In the genomic region with DNA sequence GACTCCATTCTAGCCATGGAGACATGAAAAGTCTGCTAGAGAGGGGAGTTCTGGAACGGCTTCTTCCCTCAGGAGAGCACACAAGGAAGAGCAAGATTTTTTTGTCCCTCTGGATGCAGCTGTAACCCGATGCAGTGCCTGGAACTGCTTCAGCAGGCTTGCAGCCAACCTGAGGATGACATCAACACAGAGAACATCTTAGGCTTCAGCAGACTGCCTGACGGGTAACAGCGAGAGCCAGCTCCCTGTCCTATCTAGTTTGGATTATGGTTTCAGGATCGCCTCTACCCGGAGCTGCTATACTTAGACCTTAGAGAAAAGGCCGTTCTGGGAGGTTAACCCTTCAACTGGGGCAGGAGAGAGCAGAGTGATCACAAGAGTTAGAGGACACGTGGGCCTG, we compare ENCODE assay signal across 10 mouse cellular contexts. TPM values are rescaled to one million over a fixed set of nuclear protein-coding genes. Genes with fewer than 3 reads are reported as not detected.
DNase-seq lines count a peak whose midpoint lies in the region; ATAC-seq and TF ChIP-seq lines count a peak whose summit lies in the region.
"Had no signal": no experiment of that assay in that cellular context is flagged by ENCODE, and none has a peak within 500 bp of the region (broad histone marks: within the 10 kb centered on the region; RNA-seq: fewer than 3 reads in every experiment).

No protein-coding gene starts in this region.

- intact Hi-C loops in heart, postnatal 36 days (cut with DNase I) = loop anchor here (2.0 kb wide), 1 partner anchor 299 kb away; no protein-coding TSS in a partner anchor

- 78% methylated on average over 8 of the region's 8 CpGs for WGBS in hindbrain, embryonic 11.5 days
- 91% methylated on average over 8 of the region's 8 CpGs for WGBS in thymus, adult 2 months

- TF ChIP-seq POLR2A in thymus, adult 2 months (IDR thresholded peaks at IDR 0.05; ENCODE audit: control insufficient read depth, extremely low read depth, insufficient read depth, low read length, poor library complexity) = no peak

- no peak overlapping the region for H3K9ac ChIP-seq in hindbrain, embryonic 11.5 days (ENCODE audit: low read depth, low read length)

- no peak overlapping the region for H3K4me2 ChIP-seq in hindbrain, embryonic 11.5 days (replicated peaks; ENCODE audit: low read depth, low read length)

- no peak for TF ChIP-seq CTCF in thymus, adult 2 months (IDR thresholded peaks at IDR 0.05; ENCODE audit: borderline replicate concordance, control insufficient read depth, extremely low read depth, insufficient read depth, low read length, poor library complexity)

- DNase-seq in cerebellum, postnatal 10 days = peak; percentile 30 to 36
- no peak for DNase-seq in cerebellum, adult 11 months
- peak; percentile 64 for DNase-seq in 3134 (ENCODE audit: extremely low read depth, insufficient read length, low spot score)
- peak; percentile 98 for DNase-seq in gastrocnemius, adult 18-20 months (ENCODE audit: low spot score)
- peak; percentile 80 to 83 for DNase-seq in heart, postnatal 36 days
- no peak for DNase-seq in hindbrain, embryonic 11.5 days (ENCODE audit: low spot score)
- DNase-seq in spleen, adult 18-20 months = no peak
- no peak for DNase-seq in thymus, adult 2 months
- DNase-seq: cerebellum, postnatal 36 days had no signal

- H3K27me3 ChIP-seq in hindbrain, embryonic 11.5 days (ENCODE audit: control insufficient read depth, insufficient read depth, low read length) = no peaks in the 10 kb centered on the region
- H3K27me3 ChIP-seq in thymus, adult 2 months (ENCODE audit: control insufficient read depth, insufficient read depth, low read length) = no peaks in the 10 kb centered on the region

- H3K27ac ChIP-seq in hindbrain, embryonic 11.5 days (ENCODE audit: low read depth, low read length) = no peak overlapping the region
- no peak overlapping the region for H3K27ac ChIP-seq in thymus, adult 2 months (ENCODE audit: control insufficient read depth, insufficient read depth, low read length)

- H3K36me3 ChIP-seq in hindbrain, embryonic 11.5 days (ENCODE audit: control insufficient read depth, insufficient read depth, low read length) = no peaks in the 10 kb centered on the region
- H3K36me3 ChIP-seq in thymus, adult 2 months (ENCODE audit: control insufficient read depth, insufficient read depth, low read length) = no peaks in the 10 kb centered on the region

- no peak overlapping the region for H3K4me3 ChIP-seq in hindbrain, embryonic 11.5 days (ENCODE audit: low read depth, low read length)
- H3K4me3 ChIP-seq in thymus, adult 2 months (ENCODE audit: control insufficient read depth, insufficient read depth, low read length) = no peak overlapping the region

- no peaks in the 10 kb centered on the region for H3K4me1 ChIP-seq in hindbrain, embryonic 11.5 days (replicated peaks; ENCODE audit: control insufficient read depth, insufficient read depth, low read length)
- H3K4me1 ChIP-seq in thymus, adult 2 months (replicated peaks; ENCODE audit: control insufficient read depth, insufficient read depth, low read length) = no peaks in the 10 kb centered on the region

- no peaks in the 10 kb centered on the region for H3K9me3 ChIP-seq in hindbrain, embryonic 11.5 days (ENCODE audit: control insufficient read depth, low read length)

- ATAC-seq in hindbrain, embryonic 11.5 days (ENCODE audit: low FRiP score) = no peak

RNA-seq across cellular contexts. Expression of gene Six1, which starts 28.2 kb away (rescaled TPM):
- total RNA-seq in gastrocnemius, adult 18-20 months (2021) = 10 to 100 TPM; 68.5 to 72.6 TPM
- 1 to 10 TPM in 1 of 2 experiments, under 1 TPM in 1; 0.89 to 1.3 TPM for total RNA-seq in heart, postnatal 36 days (2021)
- polyA plus RNA-seq in hindbrain, embryonic 11.5 days (2014; fragmentation: Nextera tagmentation; extraction: Ambion mirVana) = 24.6 and 28.8 TPM in 2 replicates
- polyA plus RNA-seq in thymus, adult 2 months (2012; rRNA removed) = 11.9 and 13.9 TPM in 2 replicates
- polyA plus RNA-seq: liver, adult 2 months had no signal

Comparison
In these comparisons a context has a peak if more than half of its experiments do, and no peak if none do; other contexts are left out.
1. DNase-seq: peak in cerebellum, postnatal 10 days (2 of 2), 3134 (single experiment), gastrocnemius, adult 18-20 months (single experiment) and heart, postnatal 36 days (2 of 2); none in cerebellum, adult 11 months (single experiment), hindbrain, embryonic 11.5 days (single experiment), spleen, adult 18-20 months (0 of 2) and thymus, adult 2 months (single experiment).
2. RNA of gene Six1, which starts 28.2 kb away (total RNA-seq): 68.5 to 72.6 TPM in gastrocnemius, adult 18-20 months; 0.89 to 1.3 TPM in heart, postnatal 36 days; every median in the first group is over 10 times any median in the second.